Mouse (Mus musculus): ENCODE results near the gene Tbxa2r. TPM values are rescaled to one million over a fixed set of nuclear protein-coding genes. Genes with fewer than 3 reads are reported as not detected.

Tbxa2r gene
- polyA plus RNA-seq, 1 experiment from 2014 or later, result 2.3 TPM

- no peak overlapping the region for H3K9ac ChIP-seq (ENCODE audit: low read depth, low read length)
- peaks cover 8% of the 10 kb centered on the region for H3K4me1 ChIP-seq (replicated peaks; ENCODE audit: control insufficient read depth, insufficient read depth, low read length)
- no peak for ATAC-seq (ENCODE audit: low FRiP score)
- no peak overlapping the region for H3K27ac ChIP-seq (ENCODE audit: low read depth, low read length)
- H3K36me3 ChIP-seq (ENCODE audit: control insufficient read depth, insufficient read depth, low read length), result peaks cover 20% of the 10 kb centered on the region
- H3K27me3 ChIP-seq (ENCODE audit: control insufficient read depth, insufficient read depth, low read length), result no peaks in the 10 kb centered on the region
- H3K9me3 ChIP-seq (ENCODE audit: control insufficient read depth, low read length), result no peaks in the 10 kb centered on the region
- H3K4me3 ChIP-seq (ENCODE audit: low read depth, low read length), result no peak overlapping the region
- no peak for DNase-seq (ENCODE audit: low spot score)
- WGBS, result 78% methylated on average over 7 of the region's 7 CpGs
- H3K4me2 ChIP-seq (replicated peaks; ENCODE audit: low read depth, low read length), result no peak overlapping the region
These were observed 14.3 kb upstream of the Tbxa2r start for GRCm38 (mm10) chr10:81314201-81314600.

- H3K9ac ChIP-seq (ENCODE audit: low read depth, low read length), result no peak overlapping the region
- H3K4me3 ChIP-seq (ENCODE audit: low read depth, low read length), result no peak overlapping the region; the same call in 1 of the 2 replicates
- no peaks in the 10 kb centered on the region for H3K27me3 ChIP-seq (ENCODE audit: control insufficient read depth, insufficient read depth, low read length)
- 96% methylated on average over 16 of the region's 16 CpGs for WGBS
- DNase-seq (ENCODE audit: low spot score), result no peak
- peaks cover 18% of the 10 kb centered on the region for H3K36me3 ChIP-seq (ENCODE audit: control insufficient read depth, insufficient read depth, low read length)
- peaks cover 10% of the 10 kb centered on the region for H3K4me1 ChIP-seq (replicated peaks; ENCODE audit: control insufficient read depth, insufficient read depth, low read length)
- no peak overlapping the region for H3K27ac ChIP-seq (ENCODE audit: low read depth, low read length)
- no peaks in the 10 kb centered on the region for H3K9me3 ChIP-seq (ENCODE audit: control insufficient read depth, low read length)
- no peak for ATAC-seq (ENCODE audit: low FRiP score)
- no peak overlapping the region for H3K4me2 ChIP-seq (replicated peaks; ENCODE audit: low read depth, low read length)
These were observed 12.9 kb upstream of the Tbxa2r start for GRCm38 (mm10) chr10:81315587-81315986.

GRCm38 (mm10) chr10:81316338-81317060, 12.0 kb upstream of the Tbxa2r start:
- Histone ChIP-seq H3K9me3 (ENCODE audit: control insufficient read depth, low read length) (no peaks in the 10 kb centered on the region), H3K27me3 (ENCODE audit: control insufficient read depth, insufficient read depth, low read length) (no peaks in the 10 kb centered on the region), H3K27ac (ENCODE audit: low read depth, low read length) (no peak overlapping the region), H3K4me1 (replicated peaks; ENCODE audit: control insufficient read depth, insufficient read depth, low read length) (peaks cover 10% of the 10 kb centered on the region), H3K4me2 (replicated peaks; ENCODE audit: low read depth, low read length) (peak overlapping the region; percentile 25; the same call in 1 of the 2 replicates), H3K9ac (ENCODE audit: low read depth, low read length) (peak overlapping the region; percentile 19; the same call in 1 of the 2 replicates), H3K36me3 (ENCODE audit: control insufficient read depth, insufficient read depth, low read length) (peaks cover 11% of the 10 kb centered on the region), H3K4me3 (ENCODE audit: low read depth, low read length) (no peak overlapping the region)
- WGBS, result 47% methylated on average over 15 of the region's 16 CpGs
- ATAC-seq (ENCODE audit: low FRiP score) (no peak), DNase-seq (ENCODE audit: low spot score) (no peak)

DNA sequence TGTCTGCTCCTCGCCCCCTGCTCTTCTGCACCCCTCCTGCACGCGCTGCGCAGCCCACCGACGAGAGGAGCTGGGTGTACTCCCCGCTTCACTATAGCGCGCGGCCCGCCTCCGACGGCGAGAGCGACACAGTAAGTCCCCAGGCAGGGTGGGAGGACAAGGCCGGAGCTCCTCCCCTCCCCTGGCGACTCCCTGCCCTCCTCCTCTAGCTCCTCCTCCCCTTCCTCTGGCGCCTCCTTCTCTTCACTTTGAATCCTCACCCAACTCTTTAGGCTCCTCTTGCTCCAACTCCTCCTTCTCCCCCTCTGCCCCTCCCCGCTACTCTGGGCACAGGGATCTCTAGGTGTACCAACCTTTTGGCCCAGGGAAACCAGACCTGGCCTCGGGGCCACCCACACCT, 11.3 kb upstream of the Tbxa2r start:
- no peaks in the 10 kb centered on the region for H3K27me3 ChIP-seq (ENCODE audit: control insufficient read depth, insufficient read depth, low read length)
- 11% methylated on average over 19 of the region's 20 CpGs for WGBS
- DNase-seq (ENCODE audit: low spot score) (no peak), ATAC-seq (ENCODE audit: low FRiP score) (no peak)
- peaks cover 14% of the 10 kb centered on the region for H3K4me1 ChIP-seq (replicated peaks; ENCODE audit: control insufficient read depth, insufficient read depth, low read length)
- H3K4me2 ChIP-seq (replicated peaks; ENCODE audit: low read depth, low read length), result peak overlapping the region; percentile 25; the same call in 1 of the 2 replicates
- H3K27ac ChIP-seq (ENCODE audit: low read depth, low read length), result no peak overlapping the region
- no peak overlapping the region for H3K4me3 ChIP-seq (ENCODE audit: low read depth, low read length)
- H3K36me3 ChIP-seq (ENCODE audit: control insufficient read depth, insufficient read depth, low read length), result peaks cover 7% of the 10 kb centered on the region; the same call in 1 of the 2 replicates
- no peak overlapping the region; the same call in 1 of the 2 replicates for H3K9ac ChIP-seq (ENCODE audit: low read depth, low read length)
- H3K9me3 ChIP-seq (ENCODE audit: control insufficient read depth, low read length), result no peaks in the 10 kb centered on the region

DNA sequence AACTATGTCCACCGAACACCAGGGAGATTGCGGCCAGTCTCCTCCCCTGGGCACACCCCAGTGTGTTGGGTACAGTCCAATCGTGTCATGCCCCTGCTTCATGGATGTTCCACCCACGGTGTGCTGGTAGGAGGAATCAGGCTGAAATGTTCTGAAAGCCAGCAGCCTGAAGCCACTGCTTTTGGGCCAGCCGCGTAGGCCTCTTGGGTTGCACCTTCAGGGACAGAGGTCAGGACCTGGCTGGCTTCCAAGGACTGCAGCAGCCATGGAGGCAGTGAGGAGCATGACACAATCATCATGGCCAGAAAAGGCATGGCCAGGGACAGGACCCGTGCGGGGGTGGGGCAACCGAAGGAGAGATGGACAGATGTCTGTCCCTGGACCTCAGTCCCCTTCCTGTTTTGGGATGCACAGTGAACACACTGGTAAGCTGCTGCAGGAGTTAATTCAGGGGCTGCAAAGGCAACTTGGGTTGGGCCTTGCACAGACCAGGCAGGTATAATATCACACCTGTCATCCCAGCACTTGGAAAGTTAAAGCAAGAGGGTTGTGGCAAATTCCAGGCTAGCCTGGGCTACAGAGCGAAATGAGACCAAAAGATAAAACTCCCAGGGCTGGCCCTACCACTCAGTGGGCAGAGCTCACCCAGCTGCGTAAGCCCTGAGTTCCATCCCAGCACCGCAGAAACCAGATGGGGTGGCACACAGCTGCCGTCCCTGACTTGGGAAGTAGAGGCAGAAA, 9.8 kb upstream of the Tbxa2r start:
- ATAC-seq (ENCODE audit: low FRiP score), result no peak
- Histone ChIP-seq H3K9me3 (ENCODE audit: control insufficient read depth, low read length) (no peaks in the 10 kb centered on the region), H3K27me3 (ENCODE audit: control insufficient read depth, insufficient read depth, low read length) (no peaks in the 10 kb centered on the region), H3K36me3 (ENCODE audit: control insufficient read depth, insufficient read depth, low read length) (peaks cover 6% of the 10 kb centered on the region; the same call in 1 of the 2 replicates), H3K4me1 (replicated peaks; ENCODE audit: control insufficient read depth, insufficient read depth, low read length) (peaks cover 15% of the 10 kb centered on the region), H3K4me3 (ENCODE audit: low read depth, low read length) (no peak overlapping the region), H3K9ac (ENCODE audit: low read depth, low read length) (no peak overlapping the region), H3K4me2 (replicated peaks; ENCODE audit: low read depth, low read length) (no peak overlapping the region; the same call in 1 of the 2 replicates), H3K27ac (ENCODE audit: low read depth, low read length) (no peak overlapping the region)
- 92% methylated on average over 13 of the region's 13 CpGs for WGBS
- no peak for DNase-seq (ENCODE audit: low spot score)

- WGBS, result 53% methylated on average over 8 of the region's 8 CpGs
- DNase-seq (ENCODE audit: low spot score), result no peak
- H3K27me3 ChIP-seq (ENCODE audit: control insufficient read depth, insufficient read depth, low read length), result no peaks in the 10 kb centered on the region
- no peaks in the 10 kb centered on the region for H3K9me3 ChIP-seq (ENCODE audit: control insufficient read depth, low read length)
- no peak for ATAC-seq (ENCODE audit: low FRiP score)
- H3K27ac ChIP-seq (ENCODE audit: low read depth, low read length), result peak overlapping the region; percentile 80; the same call in 1 of the 2 replicates
- H3K4me3 ChIP-seq (ENCODE audit: low read depth, low read length), result peak overlapping the region; percentile 99; the same call in 1 of the 2 replicates
- H3K4me2 ChIP-seq (replicated peaks; ENCODE audit: low read depth, low read length), result peak overlapping the region; percentile 78
- H3K9ac ChIP-seq (ENCODE audit: low read depth, low read length), result peak overlapping the region; percentile 54
- peaks cover 9% of the 10 kb centered on the region for H3K36me3 ChIP-seq (ENCODE audit: control insufficient read depth, insufficient read depth, low read length)
- peaks cover 15% of the 10 kb centered on the region for H3K4me1 ChIP-seq (replicated peaks; ENCODE audit: control insufficient read depth, insufficient read depth, low read length)
These were observed 9.2 kb upstream of the Tbxa2r start for GRCm38 (mm10) chr10:81319330-81319699.

DNA sequence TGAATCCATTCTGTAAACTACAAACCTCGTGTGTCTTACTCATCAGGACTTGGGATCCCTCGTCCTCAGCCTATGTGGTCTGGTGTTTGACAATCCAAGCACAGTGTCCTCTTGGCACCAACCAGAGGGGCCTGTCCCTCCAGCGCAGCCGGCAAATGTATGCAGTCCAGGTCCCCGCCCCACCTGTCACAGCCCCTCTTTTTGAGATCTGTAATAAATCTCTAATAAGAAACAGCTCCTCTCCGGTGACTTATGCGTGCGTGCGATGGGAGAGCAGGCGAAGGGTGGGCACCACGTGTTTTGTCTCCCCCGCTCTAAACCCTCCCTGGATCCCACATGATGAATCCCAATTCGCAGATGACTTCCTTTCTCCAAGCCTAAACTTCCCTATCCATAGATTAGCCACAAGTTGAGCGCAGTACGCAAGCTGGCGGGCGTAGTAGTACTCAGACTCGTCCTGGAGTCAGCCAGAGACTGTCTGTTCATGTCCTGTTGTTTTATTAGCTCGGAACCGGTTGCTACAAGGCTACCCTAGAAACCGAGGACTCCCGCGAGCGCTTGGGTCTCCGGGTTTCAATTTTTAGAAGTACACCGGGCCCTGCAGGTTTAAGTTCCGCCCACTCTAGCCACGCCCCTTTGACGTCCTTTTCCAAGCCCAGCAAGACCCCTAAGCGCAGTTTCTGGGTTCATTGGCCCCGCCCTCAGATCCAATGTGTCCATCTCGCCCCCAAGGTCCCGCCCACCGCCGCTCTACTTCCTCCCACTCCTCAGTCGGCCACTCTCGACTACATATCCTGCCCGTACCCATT, 8.6 kb upstream of the Tbxa2r start:
- Histone ChIP-seq H3K27me3 (ENCODE audit: control insufficient read depth, insufficient read depth, low read length) (no peaks in the 10 kb centered on the region), H3K4me1 (replicated peaks; ENCODE audit: control insufficient read depth, insufficient read depth, low read length) (peaks cover 15% of the 10 kb centered on the region), H3K4me3 (ENCODE audit: low read depth, low read length) (peak overlapping the region; percentile 99), H3K27ac (ENCODE audit: low read depth, low read length) (peak overlapping the region; percentile 80), H3K9me3 (ENCODE audit: control insufficient read depth, low read length) (no peaks in the 10 kb centered on the region), H3K36me3 (ENCODE audit: control insufficient read depth, insufficient read depth, low read length) (peaks cover 11% of the 10 kb centered on the region), H3K4me2 (replicated peaks; ENCODE audit: low read depth, low read length) (peak overlapping the region; percentile 78), H3K9ac (ENCODE audit: low read depth, low read length) (peak overlapping the region; percentile 54)
- peak; percentile 3 for ATAC-seq (ENCODE audit: low FRiP score)
- DNase-seq (ENCODE audit: low spot score), result peak; percentile 98
- WGBS, result 2% methylated on average over 38 of the region's 38 CpGs

- peak within 1 kb of the TSS; percentile 90 for H3K9ac ChIP-seq (ENCODE audit: low read depth, low read length)
- ATAC-seq (ENCODE audit: low FRiP score), result peak; percentile 94
- no peaks in the 10 kb centered on the region for H3K27me3 ChIP-seq (ENCODE audit: control insufficient read depth, insufficient read depth, low read length)
- H3K4me2 ChIP-seq (replicated peaks; ENCODE audit: low read depth, low read length), result peak within 1 kb of the TSS; percentile 78
- under 1% methylated on average over 68 of the region's 68 CpGs for WGBS
- DNase-seq (ENCODE audit: low spot score), result peak; percentile 100
- peaks cover 16% of the 10 kb centered on the region for H3K36me3 ChIP-seq (ENCODE audit: control insufficient read depth, insufficient read depth, low read length)
- peak within 1 kb of the TSS; percentile 99 for H3K4me3 ChIP-seq (ENCODE audit: low read depth, low read length)
- no peaks in the 10 kb centered on the region for H3K9me3 ChIP-seq (ENCODE audit: control insufficient read depth, low read length)
- H3K27ac ChIP-seq (ENCODE audit: low read depth, low read length), result peak within 1 kb of the TSS; percentile 80
- peaks cover 15% of the 10 kb centered on the region for H3K4me1 ChIP-seq (replicated peaks; ENCODE audit: control insufficient read depth, insufficient read depth, low read length)
These were observed 7.8 kb upstream of the Tbxa2r start, which contains the start of gene Cactin for GRCm38 (mm10) chr10:81320550-81321347. Gene Cactin, plus strand, starts transcription at chr10:81321103.
